Mouse (Mus musculus) gastrocnemius, postnatal 14 days (tissue): ENCODE data around the gene Pald1. TPM values are rescaled to one million over a fixed set of nuclear protein-coding genes. Genes with fewer than 3 reads are reported as not detected.

Experiments
- DNase-seq: peaks from one replicate; pipeline ENCODE4 v3.0.0; 2021; ENCODE audit warnings: mixed read lengths
- intact Hi-C: fragments of 180-260 bp; cut with DNase I; formaldehyde crosslinking; loops from one replicate; pipeline ENCODE4 v1.15.1; 2025; ENCODE audit warnings: low total_unique reads
- total RNA-seq, 2 experiments: library from RNA; stranded (reverse); gene quantifications; 2 replicates each; pipeline ENCODE4 v1.2.3; 2021

Pald1 gene
- total RNA-seq, 2 experiments from 2014 or later: 15.2 to 17.7 TPM

- no peak for DNase-seq
- intact Hi-C loops: no loop called here
These were observed 26.9 kb upstream of the Pald1 start for GRCm38 (mm10) chr10:61410193-61410592.

- intact Hi-C loops: loop anchor here (10.0 kb wide), 1 partner anchor 205 kb away; no protein-coding TSS in a partner anchor
These were observed 26.4 kb upstream of the Pald1 start for GRCm38 (mm10) chr10:61409776-61410175.

GRCm38 (mm10) chr10:61405958-61406357 lies 22.6 kb upstream of the Pald1 start:
- no peak for DNase-seq
- intact Hi-C loops: loop anchor here (10.0 kb wide), 1 partner anchor 201 kb away; no protein-coding TSS in a partner anchor

More at GRCm38 (mm10) chr10:61409776-61410175, 26.4 kb upstream of the Pald1 start:
- DNase-seq: no peak

- intact Hi-C loops: loop anchor here (10.0 kb wide), 1 partner anchor 198 kb away; no protein-coding TSS in a partner anchor
- no peak for DNase-seq
These were observed 19.6 kb upstream of the Pald1 start for GRCm38 (mm10) chr10:61402911-61403310.

DNA sequence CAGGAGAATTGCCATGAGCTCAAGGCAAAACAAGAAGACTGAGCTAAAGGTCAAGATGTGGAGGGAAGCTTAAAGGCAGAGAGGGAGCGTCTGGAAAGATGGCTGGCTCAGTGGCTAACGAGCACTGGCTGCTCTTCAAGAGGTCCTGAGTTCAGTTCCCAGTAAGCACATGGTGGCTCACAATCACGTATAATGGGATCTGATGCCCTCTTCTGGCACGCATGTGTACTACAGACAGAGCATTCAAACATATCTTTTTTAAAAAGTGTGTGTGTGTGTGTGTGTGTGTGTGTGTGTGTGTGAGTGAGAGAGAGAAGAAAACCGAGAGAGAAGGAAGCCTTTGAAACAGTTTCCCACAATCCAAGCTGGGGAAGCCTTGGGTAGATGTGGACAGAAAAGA lies 19.1 kb upstream of the Pald1 start:
- DNase-seq: no peak

DNA sequence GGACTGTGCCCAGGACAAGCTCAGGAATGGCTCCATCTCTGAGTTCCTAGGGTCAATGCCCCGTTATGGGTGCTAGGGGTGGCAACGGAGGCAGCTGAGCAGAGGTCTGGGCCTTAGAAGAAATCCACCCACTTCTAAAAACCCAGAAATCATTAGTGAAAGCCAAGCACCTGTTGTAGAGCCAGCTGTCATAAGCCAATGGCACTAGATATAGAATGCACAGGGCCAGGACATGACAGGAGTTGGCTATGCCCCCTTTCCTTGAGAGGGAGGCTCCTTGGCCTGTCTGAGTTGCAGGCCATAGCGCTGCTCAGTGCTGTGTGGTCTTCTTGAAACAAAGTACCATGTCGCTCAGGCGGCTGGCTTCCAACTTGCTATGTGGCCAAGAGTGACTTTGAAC lies 17.1 kb upstream of the Pald1 start:
- DNase-seq: no peak
- intact Hi-C loops: loop anchor here (2.0 to 10.0 kb wide), 2 partner anchors 58 to 196 kb away; no protein-coding TSS in a partner anchor

More for the DNA sequence above, 19.1 kb upstream of the Pald1 start:
- intact Hi-C loops: loop anchor here (10.0 kb wide), 1 partner anchor 198 kb away; no protein-coding TSS in a partner anchor

- intact Hi-C loops: no loop called here
- DNase-seq: peak; percentile 71
These were observed 15.9 kb upstream of the Pald1 start for GRCm38 (mm10) chr10:61399156-61399734.

DNA sequence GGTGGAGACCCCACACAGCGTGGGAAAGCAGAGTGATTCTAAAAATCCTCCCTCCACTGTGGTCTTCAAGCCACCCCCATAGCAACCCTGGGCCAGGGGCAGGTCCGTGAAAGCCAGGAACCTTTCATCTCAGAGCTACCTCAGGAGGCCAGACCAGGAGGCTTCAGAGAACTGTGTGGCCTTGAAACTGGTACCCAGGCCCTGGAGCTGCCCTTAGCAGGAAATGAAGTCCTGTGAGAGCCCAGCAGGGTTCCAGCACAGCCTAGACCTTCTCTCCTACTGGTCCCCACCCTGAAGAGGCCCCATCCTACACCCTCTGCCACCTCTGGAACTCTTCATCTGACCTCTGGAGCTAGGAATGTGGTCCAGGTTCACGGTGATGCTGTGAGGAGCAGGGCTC lies 14.8 kb upstream of the Pald1 start:
- DNase-seq: no peak
- intact Hi-C loops: no loop called here

- DNase-seq: no peak
- intact Hi-C loops: no loop called here
These were observed 11.3 kb upstream of the Pald1 start for GRCm38 (mm10) chr10:61394476-61395136.

GRCm38 (mm10) chr10:61392584-61392983 lies 9.3 kb upstream of the Pald1 start:
- intact Hi-C loops: no loop called here
- DNase-seq: no peak

- DNase-seq: no peak
- intact Hi-C loops: no loop called here
These were observed 6.8 kb upstream of the Pald1 start for GRCm38 (mm10) chr10:61390148-61390547.

DNA sequence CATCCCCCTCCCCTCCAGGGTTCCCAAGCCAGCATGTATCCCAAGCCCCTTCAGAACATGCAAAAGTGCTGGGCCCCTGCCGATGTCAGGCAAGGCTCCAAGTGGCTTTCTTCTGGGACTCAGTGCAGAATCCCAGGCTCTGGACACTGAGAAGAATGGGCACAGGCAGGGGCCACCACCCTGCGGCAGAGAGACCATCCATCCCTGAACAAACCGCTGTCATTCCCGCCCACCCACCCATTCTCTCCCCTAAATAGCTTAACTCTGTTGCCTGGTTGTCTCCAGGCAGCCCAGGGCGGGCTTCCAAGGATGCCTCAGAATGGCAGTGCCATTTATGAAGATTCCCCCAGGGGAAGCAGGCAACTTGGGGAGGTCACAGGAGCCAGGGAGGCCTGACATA lies 5.7 kb upstream of the Pald1 start:
- intact Hi-C loops: no loop called here
- DNase-seq: no peak

GRCm38 (mm10) chr10:61386284-61386683 lies 3.0 kb upstream of the Pald1 start:
- intact Hi-C loops: no loop called here
- DNase-seq: no peak

GRCm38 (mm10) chr10:61385174-61385573 lies 1.8 kb upstream of the Pald1 start:
- intact Hi-C loops: no loop called here
- no peak for DNase-seq

GRCm38 (mm10) chr10:61383715-61384047 lies 351 bp upstream of the Pald1 start:
- intact Hi-C loops: no loop called here
- no peak for DNase-seq

GRCm38 (mm10) chr10:61382281-61382731 lies 1.0 kb downstream of the Pald1 start:
- intact Hi-C loops: no loop called here
- DNase-seq: peak; percentile 33

GRCm38 (mm10) chr10:61381823-61382222 lies 1.5 kb downstream of the Pald1 start:
- intact Hi-C loops: no loop called here
- DNase-seq: peak; percentile 9

DNA sequence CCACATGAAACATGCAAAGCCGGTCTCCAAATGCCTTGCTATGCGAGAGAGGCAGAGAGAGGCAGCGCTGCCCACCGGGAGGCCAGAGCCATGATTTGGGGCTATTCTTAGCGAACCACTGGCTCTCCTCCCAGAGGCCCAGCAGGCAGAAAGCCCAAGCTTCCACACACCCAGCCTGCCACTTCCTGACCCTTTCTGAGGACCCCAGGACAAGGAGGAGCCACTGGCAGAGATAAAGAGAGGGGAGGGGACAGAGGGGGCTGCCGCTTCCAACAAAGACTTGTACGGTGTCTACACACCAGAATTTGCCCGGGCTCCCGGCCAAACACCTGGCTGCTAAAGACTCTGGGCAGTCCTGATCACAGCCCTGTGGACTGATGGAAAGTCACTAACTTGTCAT lies 3.1 kb downstream of the Pald1 start:
- intact Hi-C loops: no loop called here

DNA sequence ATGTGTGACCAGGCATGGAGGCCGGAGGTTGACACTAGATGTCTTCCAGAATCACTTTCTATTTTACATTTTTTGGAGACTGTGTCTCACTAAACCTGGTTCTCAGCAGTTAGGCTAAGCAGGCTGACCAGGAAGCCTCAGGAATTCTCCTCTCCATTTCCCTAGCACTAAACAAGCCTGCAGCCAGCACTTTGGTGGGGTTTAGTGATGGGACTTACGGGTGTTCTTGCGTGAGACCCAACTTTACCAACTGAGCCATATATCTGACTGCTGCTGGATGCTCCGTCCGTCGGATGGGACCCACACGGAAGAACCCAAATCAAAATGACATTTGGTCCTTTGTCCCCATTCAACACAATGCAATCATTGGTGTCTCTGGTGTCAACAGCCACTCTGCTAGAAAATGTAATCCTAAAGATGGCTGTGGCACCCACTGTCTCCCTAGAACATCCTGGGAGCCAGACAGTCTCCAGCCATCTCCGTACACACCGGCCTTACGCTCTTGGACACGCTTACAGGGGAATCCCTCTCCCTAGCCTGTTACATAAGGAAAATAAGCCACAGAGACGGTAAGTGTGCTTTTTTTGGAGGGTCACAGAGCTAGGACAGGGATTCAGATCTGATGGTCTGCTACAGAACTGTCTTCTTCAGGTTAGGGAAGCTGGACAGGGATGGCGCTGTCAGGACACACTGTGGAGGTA lies 3.8 kb downstream of the Pald1 start:
- DNase-seq: no peak
- intact Hi-C loops: no loop called here

More for the DNA sequence above, 3.1 kb downstream of the Pald1 start:
- DNase-seq: peak; percentile 72

DNA sequence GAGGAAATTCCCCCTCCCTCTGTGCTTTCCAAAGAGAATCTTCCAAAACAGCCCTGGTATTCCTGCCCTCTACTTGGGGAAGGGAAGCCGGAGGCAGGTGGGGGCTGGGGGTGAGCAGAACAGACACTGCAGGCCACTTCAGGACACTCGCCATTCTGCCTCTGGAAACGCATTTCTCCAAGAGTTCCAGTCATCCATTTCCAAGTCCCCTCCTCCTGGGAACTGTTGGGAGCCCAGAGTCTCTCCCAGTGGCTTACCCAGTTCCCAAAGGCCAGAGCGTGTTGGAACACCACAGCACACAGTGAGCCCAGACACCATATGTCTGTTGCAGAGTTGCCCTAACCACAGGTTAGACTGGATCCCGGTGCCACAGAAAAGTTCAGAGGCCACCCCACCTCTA lies 4.6 kb downstream of the Pald1 start:
- DNase-seq: no peak
- intact Hi-C loops: no loop called here
